Mouse (Mus musculus) ES-E14 (cell line): ENCODE data around the gene Adsl. TPM values are rescaled to one million over a fixed set of nuclear protein-coding genes. Genes with fewer than 3 reads are reported as not detected.
A peak's percentile ranks its signal among the peaks of the same experiment; 100 is the strongest.
"Not testable (repeated sequence)": the region's sequence is repeated elsewhere in the genome, so short reads cannot be mapped to it uniquely, and the experiment has no call there.

Source experiments
- DNase-seq: peaks from one replicate; pipeline ENCODE4 v3.0.0-alpha.2; 2013; ENCODE audit warnings: low read depth, low spot score
- H3K27ac ChIP-seq: 2 replicates; pipeline ENCODE4 v1.5.1; 2012; ENCODE audit warnings: low read depth, mild to moderate bottlenecking, low read length, moderate library complexity, mixed read lengths; ENCODE audit not compliant: poor library complexity, insufficient read depth, severe bottlenecking
- H3K36me3 ChIP-seq: 2 replicates; pipeline ENCODE4 v1.6.1; 2012; ENCODE audit warnings: mild to moderate bottlenecking, low read length, moderate library complexity, mixed read lengths; ENCODE audit not compliant: control insufficient read depth, poor library complexity, insufficient read depth, severe bottlenecking
- H3K4me1 ChIP-seq, 2 experiments: fragments of 150-350 bp in 1 of 2; sonication (generic) in 1 of 2; 2 replicates each; pipeline ENCODE4 v1.6.1; 2012; ENCODE audit warnings: low read length in 2 of 2, mild to moderate bottlenecking in 1 of 2, mixed read lengths in 1 of 2; ENCODE audit not compliant: control insufficient read depth in 2 of 2, insufficient read depth in 2 of 2, poor library complexity in 1 of 2
- H3K4me3 ChIP-seq, 2 experiments: fragments of 150-350 bp in 1 of 2; sonication (generic) in 1 of 2; 2 replicates each; pipeline ENCODE4 v1.5.1; 2012; ENCODE audit warnings: low read length in 2 of 2, low read depth in 1 of 2, mild to moderate bottlenecking in 1 of 2, mixed read lengths in 1 of 2; ENCODE audit not compliant: insufficient read depth in 1 of 2, poor library complexity in 1 of 2, severe bottlenecking in 1 of 2
- H3K9ac ChIP-seq: 2 replicates; pipeline ENCODE4 v1.6.1; 2012; ENCODE audit warnings: low read depth, mild to moderate bottlenecking, low read length, mixed read lengths; ENCODE audit not compliant: poor library complexity, insufficient read depth, severe bottlenecking
- H3K9me3 ChIP-seq: fragments of 150-350 bp; sonication (generic); 2 replicates; pipeline ENCODE4 v1.6.1; 2012; ENCODE audit warnings: low read depth, mild to moderate bottlenecking, low read length; ENCODE audit not compliant: control insufficient read depth, insufficient read depth
- CHD2 ChIP-seq: IDR thresholded peaks from 2 replicates; pipeline ENCODE4 v1.6.1; 2014; ENCODE audit warnings: mild to moderate bottlenecking, low read depth, low read length, inconsistent platforms
- HCFC1 ChIP-seq: IDR thresholded peaks from 2 replicates; pipeline ENCODE4 v1.6.1; 2012; ENCODE audit warnings: low read length, inconsistent platforms, borderline replicate concordance; ENCODE audit not compliant: insufficient read depth
- MAFK ChIP-seq: IDR thresholded peaks from 2 replicates; pipeline ENCODE4 v1.6.1; 2014; ENCODE audit warnings: mild to moderate bottlenecking, low read depth, low read length, inconsistent platforms; ENCODE audit not compliant: insufficient read depth
- ZC3H11A ChIP-seq: IDR thresholded peaks from 2 replicates; pipeline ENCODE4 v1.6.1; 2012; ENCODE audit warnings: low read depth, mild to moderate bottlenecking, inconsistent platforms, low read length, borderline replicate concordance
- ZNF384 ChIP-seq: IDR thresholded peaks from 2 replicates; pipeline ENCODE4 v1.6.1; 2012; ENCODE audit warnings: low read depth, low read length, inconsistent platforms
- in situ Hi-C, 2 experiments: fragments of 600-800 bp; cut with MboI; formaldehyde crosslinking; loops; one replicate each; pipeline ENCODE4 v1.15.1; 2025; ENCODE audit warnings: low sequenced_read_pairs in 2 of 2, inconsistent platforms in 1 of 2; ENCODE audit not compliant: unreplicated experiment in 2 of 2
- total RNA-seq: library from RNA; depleted of rRNA; stranded (reverse); fragments of 300-350 nt; gene quantifications from 2 replicates; pipeline ENCODE4 v1.2.3, GENCODE M21; 2012

The Adsl gene
- total RNA-seq, 1 experiment = 166 TPM

- Histone ChIP-seq H3K9ac (peak overlapping the region; percentile 45; the same call in 1 of the 2 replicates), H3K36me3 (peaks cover 12% of the 10 kb centered on the region; the same call in 1 of the 2 replicates), H3K9me3 (no peaks in the 10 kb centered on the region), H3K4me3 (peak overlapping the region; percentile 57 to 65), H3K4me1 (peaks cover 7 to 14% of the 10 kb centered on the region in 2 experiments; a peak in 3 of 4 replicates), H3K27ac (no peak overlapping the region; the same call in 1 of the 2 replicates)
- in situ Hi-C loops = no loop called here
- peak; percentile 45 for DNase-seq
- TF ChIP-seq CHD2 (no peak), HCFC1 (no peak), MAFK (no peak), ZC3H11A (no peak), ZNF384 (no peak)
Measured at GRCm38 (mm10) chr15:80928811-80929355, 19.4 kb upstream of the Adsl start.

- TF ChIP-seq MAFK (no peak), ZNF384 (peak; percentile 79; the same call in 1 of the 2 replicates)
- 0 out of 2 replicates have a peak overlapping the region, but pooled peaks have one; percentile 43 for H3K27ac ChIP-seq
- peaks cover 5 to 14% of the 10 kb centered on the region in 2 experiments; a peak in 3 of 4 replicates for H3K4me1 ChIP-seq
- H3K36me3 ChIP-seq = peaks cover 12% of the 10 kb centered on the region; the same call in 1 of the 2 replicates
- in situ Hi-C loops = no loop called here
- peak overlapping the region; percentile 2 to 12; a peak in 1 of 4 replicates for H3K4me3 ChIP-seq
- H3K9ac ChIP-seq = no peak overlapping the region
- DNase-seq = no peak
- H3K9me3 ChIP-seq = no peaks in the 10 kb centered on the region
Measured at GRCm38 (mm10) chr15:80930048-80930571, 18.2 kb upstream of the Adsl start.

- DNase-seq, H3K27ac ChIP-seq, H3K4me3 ChIP-seq, H3K9me3 ChIP-seq, H3K9ac ChIP-seq, in situ Hi-C loops: not testable (repeated sequence)
- H3K4me1 ChIP-seq = peaks cover 5 to 17% of the 10 kb centered on the region in 2 experiments; a peak in 3 of 4 replicates
- H3K36me3 ChIP-seq = peaks cover 12% of the 10 kb centered on the region; the same call in 1 of the 2 replicates
Measured at GRCm38 (mm10) chr15:80930676-80931320, 17.5 kb upstream of the Adsl start.

DNA sequence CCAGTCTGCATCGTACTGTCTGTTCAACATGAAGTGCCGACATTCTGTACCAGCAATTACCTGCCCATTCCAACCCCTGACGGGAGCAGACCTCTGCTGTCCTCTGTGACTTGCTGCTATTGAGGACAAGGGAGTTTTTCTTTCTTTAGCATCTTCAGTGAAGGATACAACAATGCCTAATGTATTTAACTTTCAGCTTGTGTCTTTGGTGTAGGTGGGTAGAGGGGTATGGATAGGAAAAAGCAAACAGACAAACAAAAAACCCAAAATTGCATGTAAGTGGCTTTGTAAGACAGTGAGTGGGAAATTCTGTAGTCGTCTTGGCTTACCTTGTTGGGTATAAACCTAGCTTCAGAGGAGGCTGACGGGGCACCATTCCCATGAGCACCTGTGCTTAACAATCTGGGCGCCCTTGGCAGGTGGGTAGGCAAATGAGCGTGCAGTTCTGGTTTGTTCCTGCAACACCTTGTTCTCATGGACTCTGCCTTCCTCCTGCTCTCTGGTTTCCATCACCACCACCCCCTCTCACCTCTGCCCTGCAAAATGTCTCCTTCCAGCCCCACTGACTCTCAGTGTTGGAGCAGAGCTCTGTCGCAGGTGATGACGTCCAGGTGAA, 16.8 kb upstream of the Adsl start:
- Histone ChIP-seq H3K9me3 (no peaks in the 10 kb centered on the region), H3K4me1 (peaks cover 6 to 21% of the 10 kb centered on the region in 2 experiments; a peak in 3 of 4 replicates), H3K27ac (no peak overlapping the region), H3K36me3 (peaks cover 12% of the 10 kb centered on the region; the same call in 1 of the 2 replicates), H3K4me3 (no peak overlapping the region), H3K9ac (no peak overlapping the region)
- TF ChIP-seq ZNF384 (no peak), HCFC1 (no peak), CHD2 (no peak), ZC3H11A (no peak), MAFK (no peak)
- in situ Hi-C loops = no loop called here
- DNase-seq = no peak
